Mouse (Mus musculus) layer of hippocampus, adult 8-10 months (tissue): ENCODE results near the gene Itpkb. TPM values are rescaled to one million over a fixed set of nuclear protein-coding genes. Genes with fewer than 3 reads are reported as not detected.

Experiments used
- DNase-seq, 2 experiments: peaks; one replicate each; pipeline ENCODE4 v3.0.0; 2022; ENCODE audit warnings: low spot score in 2 of 2
- total RNA-seq, 4 experiments: library from RNA; stranded (reverse); gene quantifications; 2 replicates each; pipeline ENCODE4 v1.2.4; 2022

Itpkb gene
- total RNA-seq, 4 experiments from 2014 or later, result 26.6 to 39.1 (median 32.4) TPM

- DNase-seq, result no peak
Observed at GRCm38 (mm10) chr1:180393017-180393797, 62.9 kb downstream of the Itpkb start.

GRCm38 (mm10) chr1:180393873-180394272 lies 63.6 kb downstream of the Itpkb start:
- no peak for DNase-seq

- no peak for DNase-seq
Observed at GRCm38 (mm10) chr1:180397734-180398133, 67.4 kb downstream of the Itpkb start.

- DNase-seq, result no peak
Observed at GRCm38 (mm10) chr1:180398446-180398845, 68.2 kb downstream of the Itpkb start.

- no peak for DNase-seq
Observed at GRCm38 (mm10) chr1:180400691-180401455, 70.6 kb downstream of the Itpkb start.

GRCm38 (mm10) chr1:180401725-180402124 lies 71.4 kb downstream of the Itpkb start:
- DNase-seq, result no peak

- no peak for DNase-seq
Observed at GRCm38 (mm10) chr1:180402481-180403081, 72.3 kb downstream of the Itpkb start.

- DNase-seq, result no peak
Observed at GRCm38 (mm10) chr1:180403357-180403693, 73.0 kb downstream of the Itpkb start.

- DNase-seq, result no peak
Observed at GRCm38 (mm10) chr1:180403694-180404606, 73.7 kb downstream of the Itpkb start.

GRCm38 (mm10) chr1:180404706-180405105 lies 74.4 kb downstream of the Itpkb start:
- no peak for DNase-seq

GRCm38 (mm10) chr1:180405576-180406335 lies 75.5 kb downstream of the Itpkb start:
- DNase-seq, result no peak

GRCm38 (mm10) chr1:180406336-180407035 lies 76.2 kb downstream of the Itpkb start:
- no peak for DNase-seq

GRCm38 (mm10) chr1:180407171-180407671 lies 76.9 kb downstream of the Itpkb start:
- DNase-seq, result no peak

GRCm38 (mm10) chr1:180407727-180408719 lies 77.7 kb downstream of the Itpkb start:
- no peak for DNase-seq

GRCm38 (mm10) chr1:180408832-180409231 lies 78.5 kb downstream of the Itpkb start:
- DNase-seq, result no peak

- DNase-seq, result no peak
Observed at GRCm38 (mm10) chr1:180409771-180410170, 79.5 kb downstream of the Itpkb start.

GRCm38 (mm10) chr1:180410306-180410705 lies 80.0 kb downstream of the Itpkb start:
- DNase-seq, result no peak

- no peak for DNase-seq
Observed at GRCm38 (mm10) chr1:180415064-180415463, 84.8 kb downstream of the Itpkb start.
